Mouse (Mus musculus): ENCODE data around the gene Hint2. TPM values are rescaled to one million over a fixed set of nuclear protein-coding genes. Genes with fewer than 3 reads are reported as not detected.

The Hint2 gene
- total RNA-seq, 1 experiment = 46.0 TPM

- DNase-seq (ENCODE audit: low read depth, low spot score) = no peak
- in situ Hi-C loops (cut with MboI; ENCODE audit: low sequenced_read_pairs in 2 of 2, unreplicated experiment in 2 of 2) = no loop called here
- Histone ChIP-seq H3K27ac (ENCODE audit: insufficient read depth, low read depth, low read length, poor library complexity, severe bottlenecking) (no peak within 1 kb of the TSS), H3K4me1 (ENCODE audit: control insufficient read depth in 2 of 2, insufficient read depth in 2 of 2, low read length in 2 of 2, poor library complexity in 1 of 2) (peaks cover 0 to 2% of the 10 kb centered on the region in 2 experiments; a peak in 3 of 4 replicates), H3K36me3 (ENCODE audit: control insufficient read depth, insufficient read depth, low read length, poor library complexity, severe bottlenecking) (no peaks in the 10 kb centered on the region), H3K9ac (ENCODE audit: insufficient read depth, low read depth, low read length, poor library complexity, severe bottlenecking) (no peak within 1 kb of the TSS), H3K9me3 (ENCODE audit: control insufficient read depth, insufficient read depth, low read depth, low read length) (no peaks in the 10 kb centered on the region), H3K4me3 (ENCODE audit: insufficient read depth in 1 of 2, low read depth in 1 of 2, low read length in 2 of 2, poor library complexity in 1 of 2, severe bottlenecking in 1 of 2) (no peak within 1 kb of the TSS)
- TF ChIP-seq HCFC1 (IDR thresholded peaks at IDR 0.05; ENCODE audit: borderline replicate concordance, insufficient read depth, low read length) (no peak), MAFK (IDR thresholded peaks at IDR 0.05; ENCODE audit: insufficient read depth, low read depth, low read length) (no peak), ZNF384 (IDR thresholded peaks at IDR 0.05; ENCODE audit: low read depth, low read length) (no peak), CHD2 (IDR thresholded peaks at IDR 0.05; ENCODE audit: low read depth, low read length) (no peak), ZC3H11A (IDR thresholded peaks at IDR 0.05; ENCODE audit: borderline replicate concordance, low read depth, low read length) (no peak)
These were observed 44.4 kb upstream of the Hint2 start, which contains the start of gene Olfr70 for GRCm38 (mm10) chr4:43700707-43701106. Gene Olfr70, minus strand, starts transcription at chr4:43700807.

GRCm38 (mm10) chr4:43696561-43696960 is 40.3 kb upstream of the Hint2 start:
- TF ChIP-seq MAFK (IDR thresholded peaks at IDR 0.05; ENCODE audit: insufficient read depth, low read depth, low read length) (no peak), HCFC1 (IDR thresholded peaks at IDR 0.05; ENCODE audit: borderline replicate concordance, insufficient read depth, low read length) (no peak), ZC3H11A (IDR thresholded peaks at IDR 0.05; ENCODE audit: borderline replicate concordance, low read depth, low read length) (no peak), CHD2 (IDR thresholded peaks at IDR 0.05; ENCODE audit: low read depth, low read length) (no peak)
- Histone ChIP-seq H3K36me3 (ENCODE audit: control insufficient read depth, insufficient read depth, low read length, poor library complexity, severe bottlenecking) (no peaks in the 10 kb centered on the region), H3K4me3 (ENCODE audit: insufficient read depth in 1 of 2, low read depth in 1 of 2, low read length in 2 of 2, poor library complexity in 1 of 2, severe bottlenecking in 1 of 2) (no peak overlapping the region), H3K9ac (ENCODE audit: insufficient read depth, low read depth, low read length, poor library complexity, severe bottlenecking) (no peak overlapping the region), H3K9me3 (ENCODE audit: control insufficient read depth, insufficient read depth, low read depth, low read length) (no peaks in the 10 kb centered on the region), H3K4me1 (ENCODE audit: control insufficient read depth in 2 of 2, insufficient read depth in 2 of 2, low read length in 2 of 2, poor library complexity in 1 of 2) (peaks cover 0 to 5% of the 10 kb centered on the region in 2 experiments), H3K27ac (ENCODE audit: insufficient read depth, low read depth, low read length, poor library complexity, severe bottlenecking) (no peak overlapping the region)
- in situ Hi-C loops (cut with MboI; ENCODE audit: low sequenced_read_pairs in 2 of 2, unreplicated experiment in 2 of 2) = no loop called here
- no peak for DNase-seq (ENCODE audit: low read depth, low spot score)

- no peak overlapping the region for H3K9ac ChIP-seq (ENCODE audit: insufficient read depth, low read depth, low read length, poor library complexity, severe bottlenecking)
- H3K36me3 ChIP-seq (ENCODE audit: control insufficient read depth, insufficient read depth, low read length, poor library complexity, severe bottlenecking) = no peaks in the 10 kb centered on the region
- no peak for DNase-seq (ENCODE audit: low read depth, low spot score)
- H3K4me1 ChIP-seq (ENCODE audit: control insufficient read depth in 2 of 2, insufficient read depth in 2 of 2, low read length in 2 of 2, poor library complexity in 1 of 2) = peaks cover 0 to 5% of the 10 kb centered on the region in 2 experiments
- in situ Hi-C loops (cut with MboI; ENCODE audit: low sequenced_read_pairs in 2 of 2, unreplicated experiment in 2 of 2) = no loop called here
- no peak overlapping the region for H3K27ac ChIP-seq (ENCODE audit: insufficient read depth, low read depth, low read length, poor library complexity, severe bottlenecking)
- no peak for TF ChIP-seq CHD2 (IDR thresholded peaks at IDR 0.05; ENCODE audit: low read depth, low read length)
- no peaks in the 10 kb centered on the region for H3K9me3 ChIP-seq (ENCODE audit: control insufficient read depth, insufficient read depth, low read depth, low read length)
- no peak overlapping the region for H3K4me3 ChIP-seq (ENCODE audit: insufficient read depth in 1 of 2, low read depth in 1 of 2, low read length in 2 of 2, poor library complexity in 1 of 2, severe bottlenecking in 1 of 2)
These were observed 39.0 kb upstream of the Hint2 start for GRCm38 (mm10) chr4:43695249-43695671.

GRCm38 (mm10) chr4:43694439-43695248 is 38.4 kb upstream of the Hint2 start:
- H3K4me3 ChIP-seq (ENCODE audit: insufficient read depth in 1 of 2, low read depth in 1 of 2, low read length in 2 of 2, poor library complexity in 1 of 2, severe bottlenecking in 1 of 2) = no peak overlapping the region
- H3K4me1 ChIP-seq (ENCODE audit: control insufficient read depth in 2 of 2, insufficient read depth in 2 of 2, low read length in 2 of 2, poor library complexity in 1 of 2) = peaks cover 0 to 5% of the 10 kb centered on the region in 2 experiments
- no peaks in the 10 kb centered on the region for H3K9me3 ChIP-seq (ENCODE audit: control insufficient read depth, insufficient read depth, low read depth, low read length)
- H3K36me3 ChIP-seq (ENCODE audit: control insufficient read depth, insufficient read depth, low read length, poor library complexity, severe bottlenecking) = no peaks in the 10 kb centered on the region
- H3K27ac ChIP-seq (ENCODE audit: insufficient read depth, low read depth, low read length, poor library complexity, severe bottlenecking) = no peak overlapping the region
- DNase-seq (ENCODE audit: low read depth, low spot score) = no peak
- in situ Hi-C loops (cut with MboI; ENCODE audit: low sequenced_read_pairs in 2 of 2, unreplicated experiment in 2 of 2) = no loop called here
- TF ChIP-seq ZNF384 (IDR thresholded peaks at IDR 0.05; ENCODE audit: low read depth, low read length) = no peak
- no peak overlapping the region for H3K9ac ChIP-seq (ENCODE audit: insufficient read depth, low read depth, low read length, poor library complexity, severe bottlenecking)

GRCm38 (mm10) chr4:43693806-43694241 is 37.6 kb upstream of the Hint2 start:
- H3K4me3 ChIP-seq (ENCODE audit: insufficient read depth in 1 of 2, low read depth in 1 of 2, low read length in 2 of 2, poor library complexity in 1 of 2, severe bottlenecking in 1 of 2) = no peak overlapping the region
- H3K9me3 ChIP-seq (ENCODE audit: control insufficient read depth, insufficient read depth, low read depth, low read length) = no peaks in the 10 kb centered on the region
- peaks cover 0 to 5% of the 10 kb centered on the region in 2 experiments for H3K4me1 ChIP-seq (ENCODE audit: control insufficient read depth in 2 of 2, insufficient read depth in 2 of 2, low read length in 2 of 2, poor library complexity in 1 of 2)
- H3K27ac ChIP-seq (ENCODE audit: insufficient read depth, low read depth, low read length, poor library complexity, severe bottlenecking) = no peak overlapping the region
- no peaks in the 10 kb centered on the region for H3K36me3 ChIP-seq (ENCODE audit: control insufficient read depth, insufficient read depth, low read length, poor library complexity, severe bottlenecking)
- in situ Hi-C loops (cut with MboI; ENCODE audit: low sequenced_read_pairs in 2 of 2, unreplicated experiment in 2 of 2) = no loop called here
- no peak overlapping the region for H3K9ac ChIP-seq (ENCODE audit: insufficient read depth, low read depth, low read length, poor library complexity, severe bottlenecking)
- no peak for DNase-seq (ENCODE audit: low read depth, low spot score)
- TF ChIP-seq ZC3H11A (IDR thresholded peaks at IDR 0.05; ENCODE audit: borderline replicate concordance, low read depth, low read length) (no peak), CHD2 (IDR thresholded peaks at IDR 0.05; ENCODE audit: low read depth, low read length) (no peak), MAFK (IDR thresholded peaks at IDR 0.05; ENCODE audit: insufficient read depth, low read depth, low read length) (no peak), ZNF384 (IDR thresholded peaks at IDR 0.05; ENCODE audit: low read depth, low read length) (no peak), HCFC1 (IDR thresholded peaks at IDR 0.05; ENCODE audit: borderline replicate concordance, insufficient read depth, low read length) (no peak)

All from ES-E14 (cell line).